Mouse (Mus musculus) erythroblast, embryonic 14.5 days (primary cell): ENCODE results near the gene Iqcf5.

Experiments used
- GATA1 ChIP-seq: IDR thresholded peaks from 2 replicates; pipeline ENCODE4 v1.6.1; 2012; ENCODE audit warnings: low read length, inconsistent platforms, mixed read lengths
- TAL1 ChIP-seq: IDR thresholded peaks from 3 replicates; pipeline ENCODE4 v1.6.1; 2012; ENCODE audit warnings: low read length, inconsistent platforms, mixed read lengths

GRCm38 (mm10) chr9:106564025-106564424 lies 49.7 kb downstream of the Iqcf5 start:
- no peak for TF ChIP-seq TAL1
- no peak for TF ChIP-seq GATA1
